Mouse (Mus musculus) hindbrain, embryonic 11.5 days (tissue): ENCODE results near the gene Mrpl23. TPM values are rescaled to one million over a fixed set of nuclear protein-coding genes. Genes with fewer than 3 reads are reported as not detected.

ENCODE experiments used
- ATAC-seq: fragments of 200-750 bp; cut with Nextera tagmentation; 2 replicates; pipeline ENCODE4 v1.8.0; 2017; ENCODE audit warnings: mild to moderate bottlenecking, moderate TSS enrichment, moderate library complexity; ENCODE audit not compliant: low FRiP score
- DNase-seq: peaks from one replicate; pipeline ENCODE4 v3.0.0-alpha.2; 2015; ENCODE audit warnings: low spot score
- H3K27ac ChIP-seq: fragments of 300-500 bp; sonication (generic); 2 replicates; pipeline ENCODE4 v1.5.1; 2014; ENCODE audit warnings: mild to moderate bottlenecking, low read depth, low read length
- H3K27me3 ChIP-seq: fragments of 300-500 bp; sonication (generic); 2 replicates; pipeline ENCODE4 v1.6.1; 2014; ENCODE audit warnings: mild to moderate bottlenecking, low read length, moderate library complexity, mixed read lengths; ENCODE audit not compliant: control insufficient read depth, insufficient read depth
- H3K36me3 ChIP-seq: fragments of 300-500 bp; sonication (generic); 2 replicates; pipeline ENCODE4 v1.6.1; 2014; ENCODE audit warnings: mild to moderate bottlenecking, low read length, moderate library complexity, mixed read lengths; ENCODE audit not compliant: control insufficient read depth, insufficient read depth
- H3K4me1 ChIP-seq: fragments of 300-500 bp; sonication (generic); replicated peaks from 2 replicates; pipeline ENCODE4 v1.6.1; 2014; ENCODE audit warnings: low read length, mixed read lengths; ENCODE audit not compliant: control insufficient read depth, insufficient read depth
- H3K4me2 ChIP-seq: fragments of 300-500 bp; sonication (generic); replicated peaks from 2 replicates; pipeline ENCODE4 v1.6.1; 2014; ENCODE audit warnings: mild to moderate bottlenecking, low read depth, low read length
- H3K4me3 ChIP-seq: fragments of 300-500 bp; sonication (generic); 2 replicates; pipeline ENCODE4 v1.5.1; 2014; ENCODE audit warnings: low read depth, low read length
- H3K9ac ChIP-seq: fragments of 300-500 bp; sonication (generic); 2 replicates; pipeline ENCODE4 v1.6.1; 2014; ENCODE audit warnings: low read depth, low read length
- H3K9me3 ChIP-seq: fragments of 300-500 bp; sonication (generic); 2 replicates; pipeline ENCODE4 v1.6.1; 2016; ENCODE audit warnings: low read length; ENCODE audit not compliant: control insufficient read depth
- WGBS: fragments of 180-500 bp; shearing (Covaris S2); extraction: QIAGEN DNeasy Blood & Tissue Kit; methylation state at CpG from one replicate; pipeline ENCODE4 v1.1.7; 2014; 5-methylcytosine and 5-hydroxymethylcytosine counted together
- polyA plus RNA-seq: library from polyadenylated mRNA; unstranded; fragments of >200 nt; fragmentation: Nextera tagmentation; extraction: Ambion mirVana; gene quantifications from 2 replicates; pipeline ENCODE4 v1.2.1, GENCODE M21; 2014

Gene Mrpl23
- polyA plus RNA-seq: 13.5 and 13.9 TPM in 2 replicates

- Histone ChIP-seq H3K9me3 (no peaks in the 10 kb centered on the region), H3K27me3 (no peaks in the 10 kb centered on the region), H3K4me3 (peak within 1 kb of the TSS; percentile 55), H3K4me1 (peaks cover 5% of the 10 kb centered on the region), H3K36me3 (no peaks in the 10 kb centered on the region), H3K27ac (peak within 1 kb of the TSS; percentile 70), H3K9ac (peak within 1 kb of the TSS; percentile 81), H3K4me2 (peak within 1 kb of the TSS; percentile 74)
- 9% methylated on average over 9 of the region's 17 CpGs for WGBS
- DNase-seq: no peak
- peak; percentile 72 for ATAC-seq
These were observed at the start of gene Mrpl23 for GRCm38 (mm10) chr7:142532671-142533058. TSS of gene Mrpl23 (plus strand) at chr7:142532686.

GRCm38 (mm10) chr7:142483136-142483535 is 49.4 kb upstream of the Mrpl23 start:
- no peak for DNase-seq
- no peak overlapping the region for H3K4me2 ChIP-seq
- no peak overlapping the region for H3K4me3 ChIP-seq
- 55% methylated on average over 11 of the region's 11 CpGs for WGBS
- no peaks in the 10 kb centered on the region for H3K27me3 ChIP-seq
- no peak overlapping the region for H3K27ac ChIP-seq
- H3K36me3 ChIP-seq: no peaks in the 10 kb centered on the region
- no peaks in the 10 kb centered on the region for H3K9me3 ChIP-seq
- H3K9ac ChIP-seq: no peak overlapping the region
- peaks cover 19% of the 10 kb centered on the region; the same call in 1 of the 2 replicates for H3K4me1 ChIP-seq
- no peak for ATAC-seq

- Histone ChIP-seq H3K27me3 (no peaks in the 10 kb centered on the region), H3K9me3 (no peaks in the 10 kb centered on the region), H3K4me2 (no peak overlapping the region), H3K36me3 (no peaks in the 10 kb centered on the region), H3K27ac (no peak overlapping the region), H3K9ac (no peak overlapping the region), H3K4me1 (peaks cover 19% of the 10 kb centered on the region; the same call in 1 of the 2 replicates), H3K4me3 (no peak overlapping the region)
- DNase-seq (no peak), ATAC-seq (no peak)
- WGBS: 80% methylated on average over 8 of the region's 12 CpGs
These were observed 47.7 kb upstream of the Mrpl23 start for GRCm38 (mm10) chr7:142484780-142485179.

GRCm38 (mm10) chr7:142486751-142487162 is 45.7 kb upstream of the Mrpl23 start:
- no peak for DNase-seq
- WGBS: 69% methylated on average over 8 of the region's 8 CpGs
- peak overlapping the region; percentile 35 for H3K9ac ChIP-seq
- no peaks in the 10 kb centered on the region for H3K36me3 ChIP-seq
- ATAC-seq: no peak
- no peak overlapping the region for H3K4me3 ChIP-seq
- no peaks in the 10 kb centered on the region for H3K9me3 ChIP-seq
- peaks cover 16% of the 10 kb centered on the region; the same call in 1 of the 2 replicates for H3K4me1 ChIP-seq
- H3K27me3 ChIP-seq: no peaks in the 10 kb centered on the region
- H3K27ac ChIP-seq: no peak overlapping the region; the same call in 1 of the 2 replicates
- no peak overlapping the region for H3K4me2 ChIP-seq

- Histone ChIP-seq H3K4me3 (no peak overlapping the region), H3K9ac (peak overlapping the region; percentile 35; the same call in 1 of the 2 replicates), H3K4me1 (peaks cover 13% of the 10 kb centered on the region; the same call in 1 of the 2 replicates), H3K4me2 (no peak overlapping the region), H3K27ac (no peak overlapping the region; the same call in 1 of the 2 replicates), H3K36me3 (no peaks in the 10 kb centered on the region), H3K9me3 (no peaks in the 10 kb centered on the region), H3K27me3 (no peaks in the 10 kb centered on the region)
- DNase-seq (peak; percentile 77), ATAC-seq (peak; percentile 55)
- WGBS: 22% methylated on average over 9 of the region's 9 CpGs
These were observed 45.1 kb upstream of the Mrpl23 start for GRCm38 (mm10) chr7:142487341-142487859.

- H3K4me2 ChIP-seq: no peak overlapping the region
- ATAC-seq: no peak
- H3K4me3 ChIP-seq: no peak overlapping the region
- H3K9me3 ChIP-seq: no peaks in the 10 kb centered on the region
- no peaks in the 10 kb centered on the region for H3K27me3 ChIP-seq
- no peak for DNase-seq
- 82% methylated on average over 3 of the region's 3 CpGs for WGBS
- peaks cover 11% of the 10 kb centered on the region; the same call in 1 of the 2 replicates for H3K4me1 ChIP-seq
- H3K9ac ChIP-seq: no peak overlapping the region
- no peak overlapping the region for H3K27ac ChIP-seq
- no peaks in the 10 kb centered on the region for H3K36me3 ChIP-seq
These were observed 44.4 kb upstream of the Mrpl23 start for GRCm38 (mm10) chr7:142488053-142488452.

GRCm38 (mm10) chr7:142493535-142493934 is 39.0 kb upstream of the Mrpl23 start:
- no peaks in the 10 kb centered on the region for H3K36me3 ChIP-seq
- no peaks in the 10 kb centered on the region for H3K4me1 ChIP-seq
- no peak overlapping the region for H3K4me3 ChIP-seq
- 72% methylated on average over 8 of the region's 8 CpGs for WGBS
- H3K27me3 ChIP-seq: no peaks in the 10 kb centered on the region
- ATAC-seq: no peak
- no peak overlapping the region for H3K4me2 ChIP-seq
- no peak overlapping the region for H3K27ac ChIP-seq
- no peaks in the 10 kb centered on the region for H3K9me3 ChIP-seq
- no peak overlapping the region for H3K9ac ChIP-seq
- DNase-seq: no peak

- no peak overlapping the region for H3K27ac ChIP-seq
- no peaks in the 10 kb centered on the region for H3K27me3 ChIP-seq
- DNase-seq: no peak
- H3K36me3 ChIP-seq: no peaks in the 10 kb centered on the region
- no peak overlapping the region for H3K4me2 ChIP-seq
- no peak overlapping the region for H3K9ac ChIP-seq
- no peaks in the 10 kb centered on the region for H3K9me3 ChIP-seq
- no peak for ATAC-seq
- H3K4me1 ChIP-seq: no peaks in the 10 kb centered on the region
- no peak overlapping the region for H3K4me3 ChIP-seq
- WGBS: 81% methylated on average over 3 of the region's 3 CpGs
These were observed 36.3 kb upstream of the Mrpl23 start for GRCm38 (mm10) chr7:142496158-142496557.

- Histone ChIP-seq H3K4me1 (no peaks in the 10 kb centered on the region), H3K36me3 (no peaks in the 10 kb centered on the region), H3K9ac (no peak overlapping the region), H3K9me3 (no peaks in the 10 kb centered on the region), H3K27ac (no peak overlapping the region), H3K4me3 (no peak overlapping the region), H3K4me2 (no peak overlapping the region), H3K27me3 (no peaks in the 10 kb centered on the region)
- ATAC-seq: no peak
- 78% methylated on average over 5 of the region's 5 CpGs for WGBS
- DNase-seq: no peak
These were observed 35.7 kb upstream of the Mrpl23 start for GRCm38 (mm10) chr7:142496800-142497199.
